Mouse (Mus musculus) heart, embryonic 16.5 days (tissue): Measurements from ENCODE around the gene Gsdma. TPM values are rescaled to one million over a fixed set of nuclear protein-coding genes. Genes with fewer than 3 reads are reported as not detected.
"Not testable (repeated sequence)": the region's sequence is repeated elsewhere in the genome, so short reads cannot be mapped to it uniquely, and the experiment has no call there.

Experiments used
- ATAC-seq: fragments of 200-750 bp; cut with Nextera tagmentation; replicated peaks from 2 replicates; pipeline ENCODE4 v1.8.0; 2017; ENCODE audit warnings: moderate number of reproducible peaks; ENCODE audit not compliant: insufficient read depth, low FRiP score; ENCODE audit errors: extremely low read depth
- H3K27ac ChIP-seq: fragments of 300-500 bp; sonication (generic); 2 replicates; pipeline ENCODE4 v1.5.1; 2014; ENCODE audit warnings: mild to moderate bottlenecking, low read length, control low read depth, moderate library complexity
- H3K27me3 ChIP-seq: fragments of 300-500 bp; sonication (generic); 2 replicates; pipeline ENCODE4 v1.6.1; 2014; ENCODE audit warnings: low read length, mixed read lengths; ENCODE audit not compliant: control insufficient read depth, insufficient read depth
- H3K36me3 ChIP-seq: fragments of 300-500 bp; sonication (generic); 2 replicates; pipeline ENCODE4 v1.6.1; 2014; ENCODE audit not compliant: control insufficient read depth, insufficient read depth
- H3K4me1 ChIP-seq: fragments of 300-500 bp; sonication (generic); 2 replicates; pipeline ENCODE4 v1.6.1; 2014; ENCODE audit warnings: low read length, mixed read lengths; ENCODE audit not compliant: control insufficient read depth, insufficient read depth
- H3K4me2 ChIP-seq: fragments of 300-500 bp; sonication (generic); 2 replicates; pipeline ENCODE4 v1.6.1; 2014; ENCODE audit warnings: low read depth, mild to moderate bottlenecking, control low read depth, low read length
- H3K4me3 ChIP-seq: fragments of 300-500 bp; sonication (generic); 2 replicates; pipeline ENCODE4 v1.5.1; 2014; ENCODE audit warnings: mild to moderate bottlenecking, control low read depth, low read length
- H3K9ac ChIP-seq: fragments of 300-500 bp; sonication (generic); 2 replicates; pipeline ENCODE4 v1.6.1; 2014; ENCODE audit warnings: low read length, control low read depth
- H3K9me3 ChIP-seq: fragments of 300-500 bp; sonication (generic); replicated peaks from 2 replicates; pipeline ENCODE4 v1.6.1; 2016; ENCODE audit warnings: low read length; ENCODE audit not compliant: control insufficient read depth
- WGBS: fragments of 180-500 bp; shearing (Covaris S2); extraction: QIAGEN DNeasy Blood & Tissue Kit; methylation state at CpG from one replicate; pipeline ENCODE4 v1.1.7; 2014; 5-methylcytosine and 5-hydroxymethylcytosine counted together
- polyA plus RNA-seq: library from polyadenylated mRNA; unstranded; fragments of >200 nt; fragmentation: Nextera tagmentation; extraction: Ambion mirVana; gene quantifications from 2 replicates; pipeline ENCODE4 v1.2.1, GENCODE M21; 2015

Gene Gsdma
- polyA plus RNA-seq, 1 experiment from 2014 or later, result not detected

DNA sequence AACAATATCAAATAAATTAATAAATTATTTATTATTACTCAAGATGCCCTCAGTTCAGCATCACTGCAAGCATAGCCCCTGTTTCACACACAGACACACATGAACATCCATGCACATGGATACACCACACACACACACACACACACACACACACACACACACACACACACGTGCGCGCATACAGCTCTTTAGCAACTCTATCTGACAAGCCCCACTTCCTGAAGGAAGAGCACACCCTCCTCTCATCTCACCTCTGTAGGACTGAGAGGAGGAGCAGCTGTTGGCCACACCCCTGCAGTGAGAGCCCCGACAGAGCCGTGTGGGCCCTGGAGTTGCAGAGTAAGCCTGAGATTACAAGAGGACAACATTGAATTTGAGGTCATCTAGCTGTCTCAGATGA lies 24.1 kb upstream of the Gsdma start:
- ATAC-seq, result no peak
- H3K27me3 ChIP-seq, result no peaks in the 10 kb centered on the region
- no peaks in the 10 kb centered on the region for H3K36me3 ChIP-seq
- H3K4me2 ChIP-seq, result no peak overlapping the region
- no peak overlapping the region for H3K4me3 ChIP-seq
- H3K9ac ChIP-seq, result no peak overlapping the region
- no peaks in the 10 kb centered on the region for H3K9me3 ChIP-seq
- H3K4me1 ChIP-seq, result no peaks in the 10 kb centered on the region
- WGBS, result 49% methylated on average over 5 of the region's 5 CpGs
- no peak overlapping the region for H3K27ac ChIP-seq

DNA sequence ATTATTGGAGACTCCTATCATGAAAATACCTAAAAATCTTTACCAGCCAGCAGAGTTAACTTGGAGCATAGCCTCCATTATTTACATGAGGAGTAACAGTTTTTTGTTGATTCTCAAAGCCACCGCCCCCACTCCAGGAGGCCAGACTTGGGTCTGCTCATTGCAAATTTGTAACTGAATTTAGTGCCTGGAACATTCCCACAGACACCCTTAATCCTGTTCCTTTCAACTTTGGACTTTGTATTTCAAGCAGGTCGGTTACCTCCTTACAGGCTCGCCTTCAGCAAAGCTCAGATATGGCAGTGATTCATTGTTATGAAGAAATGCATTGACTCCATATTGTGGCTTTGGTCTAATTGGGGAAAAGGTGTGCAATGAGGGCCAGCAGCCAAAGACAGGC lies 19.4 kb upstream of the Gsdma start:
- Histone ChIP-seq H3K27ac (no peak overlapping the region), H3K36me3 (no peaks in the 10 kb centered on the region), H3K4me3 (no peak overlapping the region), H3K27me3 (no peaks in the 10 kb centered on the region), H3K9me3 (no peaks in the 10 kb centered on the region), H3K4me1 (no peaks in the 10 kb centered on the region), H3K4me2 (no peak overlapping the region), H3K9ac (no peak overlapping the region)
- 82% methylated on average over 3 of the region's 3 CpGs for WGBS
- no peak for ATAC-seq

DNA sequence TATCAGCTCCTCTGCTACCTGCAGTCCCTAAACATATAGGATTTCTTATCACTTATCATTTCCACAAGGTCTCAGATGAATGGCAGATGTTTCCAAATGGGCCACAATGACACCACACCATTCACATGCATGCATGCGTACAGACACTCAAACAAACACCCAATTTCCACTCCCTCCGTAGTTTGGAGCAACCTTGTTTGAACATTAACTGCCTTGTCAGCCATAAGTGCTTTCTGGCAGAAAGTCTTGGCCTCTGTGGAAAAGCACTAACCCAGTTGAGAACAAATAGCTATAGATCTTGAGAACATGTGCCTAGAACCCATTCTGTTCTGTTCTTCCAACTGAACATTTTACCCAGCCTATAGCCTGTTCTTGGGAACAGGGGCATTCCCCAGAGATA lies 18.2 kb upstream of the Gsdma start:
- H3K9ac ChIP-seq, result no peak overlapping the region
- ATAC-seq, result no peak
- H3K27ac ChIP-seq, result no peak overlapping the region
- no peaks in the 10 kb centered on the region for H3K36me3 ChIP-seq
- H3K9me3 ChIP-seq, result no peaks in the 10 kb centered on the region
- no peak overlapping the region for H3K4me2 ChIP-seq
- no peak overlapping the region for H3K4me3 ChIP-seq
- H3K4me1 ChIP-seq, result no peaks in the 10 kb centered on the region
- H3K27me3 ChIP-seq, result no peaks in the 10 kb centered on the region
- WGBS, result 79% methylated on average over 2 of the region's 2 CpGs

DNA sequence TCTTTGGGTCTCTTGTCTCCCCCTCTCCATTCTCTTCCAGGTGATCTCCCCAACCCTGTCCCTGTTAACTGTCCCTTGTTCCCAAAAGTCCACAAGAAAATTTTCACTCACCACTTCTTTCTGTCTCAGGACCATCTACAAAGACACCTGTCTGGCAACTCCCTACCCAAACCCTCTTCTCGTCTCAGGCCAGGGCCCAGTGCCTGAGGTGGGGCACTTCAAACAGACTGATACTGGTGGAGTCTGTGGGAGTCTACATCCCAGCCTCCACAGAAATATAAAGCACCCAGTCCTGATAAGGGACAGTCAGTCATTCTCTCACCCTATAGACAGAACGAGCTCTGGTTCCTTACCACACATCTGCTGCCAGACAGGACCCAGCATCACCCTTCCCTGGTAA lies 17.7 kb upstream of the Gsdma start, which contains the start of gene Gsdma2:
Gene Gsdma2 (plus strand): TSS at position 301 of the 400 bp plus-strand sequence.
- no peak for ATAC-seq

DNA sequence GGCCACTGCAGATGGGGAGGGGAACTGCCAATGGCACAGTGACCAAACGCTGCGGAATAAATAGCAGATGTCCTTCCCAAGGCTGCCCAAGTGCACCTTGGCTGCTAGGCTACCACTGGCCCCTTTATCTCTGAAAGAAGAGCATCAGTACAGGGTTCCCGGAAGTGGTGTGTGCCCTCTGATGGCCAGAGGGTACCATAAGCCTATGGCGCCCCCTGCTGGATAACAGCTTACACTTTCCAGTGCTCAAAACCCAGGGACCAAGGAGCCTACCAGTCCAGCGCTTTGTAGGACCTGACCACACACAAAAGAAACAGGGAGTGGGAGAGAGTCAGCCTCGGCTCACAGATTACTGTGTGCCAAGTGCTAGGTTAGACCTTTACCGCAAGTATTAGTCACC lies 9.1 kb upstream of the Gsdma start:
- H3K4me3 ChIP-seq, H3K27ac ChIP-seq, H3K36me3 ChIP-seq, H3K4me1 ChIP-seq, H3K9me3 ChIP-seq, H3K9ac ChIP-seq, H3K27me3 ChIP-seq, H3K4me2 ChIP-seq, ATAC-seq: not testable (repeated sequence)
- WGBS, result 15% methylated on average over 7 of the region's 7 CpGs

More for the DNA sequence above, 17.7 kb upstream of the Gsdma start, which contains the start of gene Gsdma2:
- H3K27ac ChIP-seq, result no peak within 1 kb of the TSS
- H3K4me1 ChIP-seq, result no peaks in the 10 kb centered on the region
- 46% methylated on average over 2 of the region's 2 CpGs for WGBS
- no peak within 1 kb of the TSS for H3K4me3 ChIP-seq
- no peaks in the 10 kb centered on the region for H3K36me3 ChIP-seq
- H3K9ac ChIP-seq, result no peak within 1 kb of the TSS
- H3K27me3 ChIP-seq, result no peaks in the 10 kb centered on the region
- H3K4me2 ChIP-seq, result no peak within 1 kb of the TSS
- H3K9me3 ChIP-seq, result no peaks in the 10 kb centered on the region

DNA sequence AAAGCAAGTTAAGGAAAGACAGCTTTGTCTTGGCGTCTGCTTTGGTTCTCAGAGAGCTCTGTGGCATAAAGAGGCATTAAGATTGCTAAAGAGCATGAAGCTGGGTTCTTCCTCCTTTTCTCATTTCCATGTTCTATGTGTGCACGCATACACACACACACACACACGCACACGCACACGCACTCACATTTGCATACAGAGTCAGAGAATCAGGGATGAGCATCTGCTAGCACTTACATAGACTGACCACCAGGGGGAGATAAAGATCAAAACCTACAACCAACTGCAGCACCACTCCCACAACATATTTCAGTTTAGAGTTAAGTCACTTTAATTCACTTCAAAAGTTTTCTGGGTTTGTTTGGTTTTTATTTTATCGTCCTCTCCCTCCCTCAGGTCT lies 3.6 kb upstream of the Gsdma start:
- no peak overlapping the region for H3K4me2 ChIP-seq
- WGBS, result 13% methylated on average over 6 of the region's 6 CpGs

DNA sequence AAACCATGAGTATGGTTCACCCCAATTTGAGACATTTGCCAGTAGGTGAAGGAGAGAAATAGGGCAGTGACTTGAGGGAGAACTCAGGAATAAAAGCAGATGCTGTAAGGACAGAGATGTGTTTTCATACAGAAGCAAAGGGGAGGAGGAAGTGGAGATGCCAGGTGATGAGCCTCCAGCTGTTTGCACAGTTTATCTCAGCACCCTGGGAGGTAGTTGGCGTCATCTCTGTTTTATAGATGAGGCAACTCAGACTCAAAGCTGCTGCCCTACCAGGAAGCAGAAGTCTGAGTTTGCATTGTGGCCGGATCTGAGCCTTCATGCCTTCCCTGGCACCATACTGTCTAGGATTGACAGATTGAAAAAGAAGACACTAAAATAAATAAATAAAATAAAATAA lies 4.8 kb downstream of the Gsdma start:
- WGBS, result 52% methylated on average over 2 of the region's 2 CpGs
- Histone ChIP-seq H3K27me3 (peaks cover 27% of the 10 kb centered on the region), H3K4me1 (no peaks in the 10 kb centered on the region)

More for the DNA sequence above, 3.6 kb upstream of the Gsdma start:
- Histone ChIP-seq H3K36me3 (no peaks in the 10 kb centered on the region), H3K9me3 (no peaks in the 10 kb centered on the region), H3K4me3 (no peak overlapping the region), H3K4me1 (no peaks in the 10 kb centered on the region), H3K27ac (no peak overlapping the region), H3K9ac (no peak overlapping the region), H3K27me3 (peaks cover 7% of the 10 kb centered on the region)
- ATAC-seq, result no peak

DNA sequence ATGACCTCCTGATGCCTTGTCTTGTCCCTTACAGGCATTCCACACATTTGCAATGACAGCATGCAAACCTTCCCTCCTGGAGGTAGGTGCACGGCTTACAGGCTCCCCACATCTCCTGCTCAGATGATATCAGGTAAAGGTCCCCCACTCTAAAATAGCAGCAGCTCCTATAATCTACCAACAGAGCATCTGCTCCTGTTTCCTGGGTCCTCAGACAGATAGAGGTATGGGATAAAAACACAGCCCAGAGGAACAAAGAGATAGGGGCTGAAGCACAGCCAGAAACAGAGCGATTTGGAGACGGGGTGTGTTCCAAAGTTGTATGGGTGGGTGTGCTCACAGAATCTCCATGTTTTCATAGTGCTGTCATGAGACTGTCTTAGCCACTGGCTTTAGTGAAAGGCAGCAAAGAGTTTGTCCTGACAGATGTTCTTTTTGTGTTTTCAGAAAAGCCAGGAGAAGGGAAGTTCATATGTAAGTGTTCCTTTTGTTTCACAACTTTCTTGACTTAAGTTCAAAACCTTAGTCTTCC lies 7.2 kb downstream of the Gsdma start:
- 43% methylated on average over 3 of the region's 3 CpGs for WGBS
- H3K27ac ChIP-seq, result no peak overlapping the region
- no peak overlapping the region for H3K4me3 ChIP-seq
- H3K4me2 ChIP-seq, result no peak overlapping the region
- no peak overlapping the region for H3K9ac ChIP-seq
- H3K9me3 ChIP-seq, result no peaks in the 10 kb centered on the region
- H3K36me3 ChIP-seq, result no peaks in the 10 kb centered on the region
- peaks cover 24% of the 10 kb centered on the region for H3K27me3 ChIP-seq
- no peaks in the 10 kb centered on the region for H3K4me1 ChIP-seq
- ATAC-seq, result no peak

More for the DNA sequence above, 4.8 kb downstream of the Gsdma start:
- Histone ChIP-seq H3K27ac (no peak overlapping the region), H3K4me2 (no peak overlapping the region), H3K9me3 (no peaks in the 10 kb centered on the region), H3K4me3 (no peak overlapping the region), H3K36me3 (no peaks in the 10 kb centered on the region), H3K9ac (no peak overlapping the region)
- ATAC-seq, result no peak

DNA sequence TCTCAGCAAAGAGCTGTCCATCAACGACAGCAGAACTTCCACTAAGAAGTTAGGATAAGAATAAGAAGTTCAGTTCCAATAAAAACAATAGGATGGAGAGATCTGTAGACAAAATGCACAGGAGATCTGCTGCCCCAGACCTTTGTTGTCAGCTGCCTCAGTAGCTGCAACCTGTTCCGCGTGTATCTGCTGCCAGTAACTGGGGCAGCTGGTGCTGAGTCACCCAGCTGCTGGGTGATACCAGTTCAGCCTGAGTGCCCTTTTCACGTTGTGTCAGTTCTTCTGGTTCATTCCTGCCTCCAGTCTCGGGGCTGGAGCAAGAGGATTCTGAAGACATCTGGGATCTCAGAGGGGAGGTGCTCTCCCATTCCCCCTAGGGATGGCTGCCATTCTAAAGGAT lies 7.7 kb downstream of the Gsdma start:
- no peaks in the 10 kb centered on the region for H3K4me1 ChIP-seq
- H3K9me3 ChIP-seq, result no peaks in the 10 kb centered on the region
- ATAC-seq, result no peak
- H3K4me2 ChIP-seq, result no peak overlapping the region
- 42% methylated on average over 5 of the region's 5 CpGs for WGBS
- H3K27me3 ChIP-seq, result peaks cover 21% of the 10 kb centered on the region
- no peak overlapping the region for H3K9ac ChIP-seq
- H3K4me3 ChIP-seq, result no peak overlapping the region
- no peaks in the 10 kb centered on the region for H3K36me3 ChIP-seq
- no peak overlapping the region for H3K27ac ChIP-seq
